Mouse (Mus musculus): ENCODE results near the gene Fbxo17. TPM values are rescaled to one million over a fixed set of nuclear protein-coding genes. Genes with fewer than 3 reads are reported as not detected.

Gene Fbxo17
- polyA plus RNA-seq, 1 experiment = not detected

GRCm38 (mm10) chr7:28709454-28709853 is 7.2 kb upstream of the Fbxo17 start:
- no peak for TF ChIP-seq GATA1 (IDR thresholded peaks at IDR 0.05; ENCODE audit: low read length)

DNA sequence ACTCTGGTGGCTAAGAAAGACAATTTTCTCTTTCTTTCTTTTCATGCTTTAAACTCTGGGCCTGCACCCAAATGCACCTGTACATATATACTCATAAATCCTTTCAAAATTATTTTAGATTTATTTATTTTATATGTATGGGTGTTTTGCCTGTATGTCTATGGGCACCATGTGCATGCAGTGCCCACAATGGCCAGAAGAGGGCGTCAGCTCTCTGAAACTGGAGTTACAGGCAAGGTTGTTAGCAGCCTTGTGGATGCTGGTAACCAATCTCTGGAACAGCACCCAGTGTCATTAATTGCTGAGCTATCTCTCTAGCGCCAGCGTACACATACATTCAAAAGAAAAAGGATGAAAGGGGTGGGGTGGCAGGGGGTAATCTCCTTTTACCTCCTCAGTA is 5.6 kb upstream of the Fbxo17 start:
- no peak for TF ChIP-seq GATA1 (IDR thresholded peaks at IDR 0.05; ENCODE audit: low read length)

DNA sequence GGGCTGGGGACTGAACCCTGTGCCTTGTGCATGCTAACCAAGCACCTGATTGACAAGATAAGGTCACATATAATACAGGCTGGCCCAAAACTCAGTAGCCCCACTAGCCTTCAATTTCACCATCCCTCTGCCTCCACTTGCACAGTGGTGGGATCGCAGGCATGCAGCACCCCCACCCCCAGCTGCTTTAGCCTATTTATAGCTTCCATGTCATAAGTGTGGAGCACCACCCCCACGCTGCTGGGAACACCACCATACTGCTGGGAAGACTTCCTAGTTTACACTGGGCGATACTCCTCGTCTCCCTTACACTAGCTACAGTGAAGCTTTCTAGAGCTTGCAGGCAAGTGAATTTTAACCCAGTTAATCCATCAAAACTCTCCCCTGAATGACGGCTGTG is 1.9 kb upstream of the Fbxo17 start:
- no peak for TF ChIP-seq GATA1 (IDR thresholded peaks at IDR 0.05; ENCODE audit: low read length)

DNA sequence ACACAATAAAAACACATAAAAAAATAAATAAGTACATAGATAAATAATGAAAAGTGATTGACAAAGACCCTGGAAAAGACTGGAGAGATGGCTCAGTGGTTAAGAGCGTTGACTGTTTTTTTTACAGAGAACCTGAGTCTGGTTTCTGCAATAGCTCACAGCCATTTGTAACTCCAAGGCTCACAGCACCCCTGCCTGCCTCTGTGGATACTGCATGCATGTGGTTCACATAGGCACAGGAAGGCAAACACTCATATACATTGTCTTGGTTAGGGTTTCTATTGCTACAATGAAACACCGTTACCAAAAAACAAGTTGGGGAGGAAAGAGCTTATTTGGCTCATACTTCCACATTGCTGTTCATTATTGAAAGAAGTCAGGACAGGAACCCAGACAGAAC is 1.0 kb upstream of the Fbxo17 start:
- no peak for TF ChIP-seq GATA1 (IDR thresholded peaks at IDR 0.05; ENCODE audit: low read length)

GRCm38 (mm10) chr7:28717726-28718125 is 1.1 kb downstream of the Fbxo17 start:
- no peak for TF ChIP-seq GATA1 (IDR thresholded peaks at IDR 0.05; ENCODE audit: low read length)

- TF ChIP-seq GATA1 (IDR thresholded peaks at IDR 0.05; ENCODE audit: low read length) = no peak
These were observed 2.6 kb downstream of the Fbxo17 start for GRCm38 (mm10) chr7:28719159-28719558.

- no peak for TF ChIP-seq GATA1 (IDR thresholded peaks at IDR 0.05; ENCODE audit: low read length)
These were observed 3.0 kb downstream of the Fbxo17 start for GRCm38 (mm10) chr7:28719650-28720049.

- no peak for TF ChIP-seq GATA1 (IDR thresholded peaks at IDR 0.05; ENCODE audit: low read length)
These were observed 4.3 kb downstream of the Fbxo17 start for GRCm38 (mm10) chr7:28720753-28721537.

DNA sequence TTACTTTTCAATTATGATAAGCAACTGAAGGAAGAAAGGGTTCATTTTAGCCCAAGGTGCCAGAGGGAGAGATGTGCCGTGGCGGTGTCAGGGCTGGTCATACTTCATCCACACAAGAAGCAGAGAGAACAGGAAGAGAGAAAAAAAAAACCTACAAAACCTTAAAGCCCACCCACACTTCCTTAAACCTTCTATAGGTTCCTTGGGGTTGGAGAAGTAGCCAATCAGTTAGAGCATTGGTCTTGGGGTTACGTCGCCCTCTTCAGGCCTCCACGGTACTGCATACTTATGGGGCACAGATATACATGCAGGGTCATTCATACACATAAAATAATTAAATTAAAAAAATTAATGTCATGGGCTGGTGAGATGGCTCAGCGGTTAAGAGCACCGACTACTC is 5.5 kb downstream of the Fbxo17 start:
- TF ChIP-seq GATA1 (IDR thresholded peaks at IDR 0.05; ENCODE audit: low read length) = no peak

DNA sequence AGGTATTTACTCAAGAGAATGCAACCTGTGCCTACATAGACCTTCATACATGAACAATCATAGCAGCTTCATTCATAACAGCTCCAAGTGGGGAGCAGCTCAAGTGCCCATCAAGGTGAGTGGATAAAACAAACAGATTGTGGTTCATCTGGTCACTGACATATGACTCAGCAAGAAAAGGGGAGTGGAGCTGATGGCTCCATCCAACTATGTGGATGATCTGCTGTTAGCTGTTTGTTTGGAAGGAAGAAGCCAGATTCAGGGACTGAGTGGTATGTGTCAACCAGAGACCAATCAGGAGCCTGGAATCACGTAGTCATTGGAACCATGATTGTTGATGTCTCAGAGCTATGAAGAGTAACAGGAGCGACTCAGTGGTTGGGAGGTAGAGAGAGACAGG is 8.0 kb downstream of the Fbxo17 start:
- no peak for TF ChIP-seq GATA1 (IDR thresholded peaks at IDR 0.05; ENCODE audit: low read length)

DNA sequence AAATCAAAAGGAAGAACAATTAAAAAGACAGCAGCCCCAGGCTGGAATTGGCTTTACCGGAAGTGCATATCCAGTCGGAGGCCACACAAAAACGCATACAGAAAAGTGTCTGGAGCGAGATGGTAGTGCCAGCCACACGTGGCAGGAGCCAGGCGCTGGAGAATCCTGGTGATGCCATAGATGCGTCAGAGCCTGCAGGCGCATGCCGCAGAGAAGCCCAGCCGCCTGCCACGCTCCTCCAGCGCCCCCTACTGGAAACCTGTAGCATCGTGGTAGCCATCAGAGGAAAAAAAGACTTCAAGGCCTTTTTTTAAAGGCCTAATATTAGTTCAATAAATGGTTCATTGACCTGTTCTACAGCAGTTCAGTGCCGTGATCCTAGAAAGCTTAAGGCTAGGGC is 10.0 kb downstream of the Fbxo17 start:
- TF ChIP-seq GATA1 (IDR thresholded peaks at IDR 0.05; ENCODE audit: low read length) = no peak

DNA sequence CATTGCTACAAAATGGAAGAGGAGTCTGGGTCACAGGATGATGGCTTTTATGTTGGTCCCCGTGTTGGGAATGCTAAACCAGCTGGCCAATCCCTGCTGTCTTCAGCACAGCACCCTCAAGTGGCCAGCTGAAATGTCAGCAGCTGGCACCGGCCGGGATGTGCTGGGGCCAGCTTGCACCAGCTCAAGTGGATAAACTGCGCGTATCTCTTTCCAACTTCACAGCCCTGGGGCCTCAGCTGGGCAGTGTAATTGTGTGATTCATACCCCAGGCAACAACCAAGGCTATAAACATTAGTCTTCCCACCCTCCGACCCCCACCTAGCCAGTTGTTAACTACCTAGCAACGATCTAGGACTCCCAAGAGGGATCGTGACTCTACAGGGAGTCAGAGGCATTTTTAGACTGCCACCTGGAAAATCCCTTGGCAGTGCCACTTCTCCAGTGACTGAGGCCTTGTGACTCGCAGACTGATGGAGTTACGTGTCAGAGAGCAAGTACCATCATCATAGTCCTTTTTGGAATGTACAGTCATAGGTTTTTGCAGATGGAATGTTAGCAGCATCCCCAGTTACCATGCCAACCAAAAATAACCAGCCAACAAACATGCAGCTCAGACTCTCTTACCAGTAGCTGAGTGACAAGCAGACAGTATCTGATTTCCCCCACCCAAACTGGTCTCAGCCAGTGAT is 11.2 kb downstream of the Fbxo17 start:
- TF ChIP-seq GATA1 (IDR thresholded peaks at IDR 0.05; ENCODE audit: low read length) = no peak

- TF ChIP-seq GATA1 (IDR thresholded peaks at IDR 0.05; ENCODE audit: low read length) = no peak
These were observed 15.9 kb downstream of the Fbxo17 start for GRCm38 (mm10) chr7:28732341-28733142.

- no peak for TF ChIP-seq GATA1 (IDR thresholded peaks at IDR 0.05; ENCODE audit: low read length)
These were observed 16.6 kb downstream of the Fbxo17 start for GRCm38 (mm10) chr7:28733211-28733610.

DNA sequence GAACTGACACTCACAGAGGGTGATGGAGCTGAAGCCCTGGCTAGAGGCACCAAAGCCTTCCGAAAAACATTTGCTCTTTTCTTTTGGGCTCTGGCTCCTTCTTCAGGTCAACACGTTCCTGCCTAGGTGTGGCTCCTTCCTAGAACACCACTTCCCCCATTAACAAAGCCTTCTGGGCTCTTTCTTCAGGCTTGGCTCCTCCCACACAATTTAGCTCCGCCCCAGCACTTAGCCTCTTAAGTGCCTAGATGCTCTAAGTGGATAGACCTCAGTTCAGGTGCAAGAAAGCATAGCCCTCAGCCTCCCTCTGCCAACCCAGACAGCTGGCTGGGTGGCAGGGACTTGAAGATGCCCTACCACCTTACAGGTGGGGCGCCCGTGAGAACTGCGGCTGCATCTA is 19.1 kb downstream of the Fbxo17 start:
- no peak for TF ChIP-seq GATA1 (IDR thresholded peaks at IDR 0.05; ENCODE audit: low read length)

DNA sequence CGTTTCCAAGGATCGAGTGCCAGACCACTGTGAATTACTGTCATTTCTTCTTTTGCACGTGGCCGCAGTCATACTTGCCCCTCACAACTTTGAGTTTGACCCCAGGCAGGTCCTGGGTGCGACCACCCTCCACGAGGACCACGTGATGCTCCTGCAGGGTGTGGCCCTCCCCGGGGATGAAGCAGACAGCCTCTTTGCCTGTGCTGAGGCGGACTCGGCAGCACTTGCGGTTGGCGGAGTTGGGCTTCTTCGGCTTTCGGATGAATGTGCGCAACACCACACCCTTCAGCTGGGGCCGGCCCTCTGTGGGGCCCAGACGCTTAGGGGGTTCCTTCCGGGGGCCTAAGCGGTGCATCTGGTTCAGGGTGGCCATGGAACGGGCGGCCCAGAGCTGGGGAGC is 23.2 kb downstream of the Fbxo17 start:
- TF ChIP-seq GATA1 (IDR thresholded peaks at IDR 0.05; ENCODE audit: low read length) = no peak

Data from G1E-ER4 (cell line).